Mouse (Mus musculus) embryo, embryonic 9.5 days (tissue): ENCODE measurements around the gene Olfr1326-ps1.

Experiments used
- DNase-seq: peaks from one replicate; pipeline ENCODE4 v3.0.0-alpha.2; 2017; ENCODE audit errors: extremely low spot score

The Olfr1326-ps1 gene

GRCm38 (mm10) chrX:74574788-74575187 is at the start of gene Olfr1326-ps1:
TSS of gene Olfr1326-ps1 (minus strand) at chrX:74574888.
- DNase-seq: no peak

GRCm38 (mm10) chrX:74592379-74592778 is 17.7 kb upstream of the Olfr1326-ps1 start, which contains the start of gene Olfr1325:
TSS of gene Olfr1325 (plus strand) at chrX:74592679.
- no peak for DNase-seq
